Mouse (Mus musculus) testis, adult 2 months (tissue): ENCODE measurements around the gene Tcf7.

ENCODE experiments used
- CTCF ChIP-seq: fragments of 200-500 bp; IDR thresholded peaks from 2 replicates; pipeline ENCODE4 v1.5.1; 2012; ENCODE audit warnings: low read depth, mild to moderate bottlenecking, inconsistent platforms, low read length, moderate library complexity; ENCODE audit not compliant: control insufficient read depth, insufficient read depth, insufficient replicate concordance
- POLR2A ChIP-seq: fragments of 200-500 bp; IDR thresholded peaks from 2 replicates; pipeline ENCODE4 v1.6.1; 2012; ENCODE audit warnings: low read depth, mild to moderate bottlenecking, inconsistent platforms, low read length, moderate library complexity; ENCODE audit not compliant: control insufficient read depth

DNA sequence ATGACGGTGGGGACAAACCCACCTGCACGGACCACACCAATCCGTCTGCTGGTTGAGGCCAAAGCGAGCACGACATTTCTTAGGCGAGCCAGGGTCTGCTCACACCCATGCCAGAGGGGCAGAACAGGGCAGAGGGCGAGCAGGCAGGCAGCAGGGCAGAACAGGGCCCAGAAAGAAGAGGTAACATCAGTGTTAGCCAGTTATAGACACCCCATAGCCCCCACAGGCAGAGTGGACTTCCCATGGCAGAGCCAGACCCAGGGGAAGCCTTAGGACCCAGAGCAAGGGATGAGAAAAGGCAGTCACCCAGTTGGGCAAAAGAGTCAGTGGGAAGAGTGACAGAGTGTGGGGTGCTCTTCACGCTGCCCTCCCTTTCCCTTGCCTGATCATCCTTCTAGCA, 27.7 kb downstream of the Tcf7 start:
- TF ChIP-seq CTCF (no peak), POLR2A (no peak)
